Mouse (Mus musculus): Measurements from ENCODE around the gene Msx3.

DNA sequence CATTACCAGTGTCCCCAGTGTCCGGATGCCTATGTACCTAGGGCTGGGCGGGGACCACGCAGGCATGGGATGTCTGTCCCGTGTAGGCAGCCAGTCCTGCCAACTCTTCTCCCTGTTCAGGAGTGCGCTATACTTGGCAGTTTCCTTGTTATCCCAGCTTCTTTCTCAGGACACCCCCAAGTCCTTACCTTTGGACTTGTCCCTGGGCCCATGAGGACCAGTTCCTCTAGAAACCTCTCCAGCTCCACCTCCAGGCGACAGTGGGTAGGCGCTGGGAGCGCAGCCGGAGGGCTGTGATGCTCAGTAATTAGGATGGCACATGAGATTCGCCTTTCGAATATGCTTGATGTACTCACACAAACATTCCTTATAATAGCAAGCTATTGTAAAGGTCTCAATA lies 13.4 kb upstream of the Msx3 start:
- TF ChIP-seq CTCF (IDR thresholded peaks at IDR 0.05; ENCODE audit: insufficient read depth, low read length) (0 out of 2 replicates have a peak, but pooled peaks have one; percentile 9), POLR2A (IDR thresholded peaks at IDR 0.05; ENCODE audit: borderline replicate concordance, extremely low read depth, low read depth, low read length) (no peak)

Data from lung, adult 2 months (tissue).